Mouse (Mus musculus): ENCODE measurements around the gene Rrp1. TPM values are rescaled to one million over a fixed set of nuclear protein-coding genes. Genes with fewer than 3 reads are reported as not detected.
"Not testable (repeated sequence)": the region's sequence is repeated elsewhere in the genome, so short reads cannot be mapped to it uniquely, and the experiment has no call there.

Gene Rrp1
- polyA plus RNA-seq, 1 experiment from 2014 or later = 224 TPM

DNA sequence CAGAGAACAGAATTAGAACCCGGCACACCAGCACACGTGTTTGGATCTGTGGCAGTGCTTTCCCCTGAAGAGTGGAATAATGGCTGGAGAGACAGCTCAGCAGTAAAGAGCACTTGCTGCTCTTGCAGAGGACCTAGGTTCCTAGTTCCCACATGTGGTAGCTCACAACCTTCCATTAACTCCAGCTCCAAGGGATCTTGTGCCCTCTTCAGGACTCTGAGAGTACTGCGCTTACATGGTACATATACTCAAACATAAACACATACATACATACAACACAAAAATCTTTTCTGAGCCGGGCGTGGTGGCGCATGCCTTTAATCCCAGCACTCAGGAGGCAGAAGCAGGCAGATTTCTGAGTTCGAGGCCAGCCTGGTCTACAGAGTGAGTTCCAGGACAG, 34.3 kb downstream of the Rrp1 start:
- H3K4me3 ChIP-seq (ENCODE audit: inconsistent target) = no peak overlapping the region
- WGBS (ENCODE audit: missing documents) = 97% methylated on average over 3 of the region's 7 CpGs

DNA sequence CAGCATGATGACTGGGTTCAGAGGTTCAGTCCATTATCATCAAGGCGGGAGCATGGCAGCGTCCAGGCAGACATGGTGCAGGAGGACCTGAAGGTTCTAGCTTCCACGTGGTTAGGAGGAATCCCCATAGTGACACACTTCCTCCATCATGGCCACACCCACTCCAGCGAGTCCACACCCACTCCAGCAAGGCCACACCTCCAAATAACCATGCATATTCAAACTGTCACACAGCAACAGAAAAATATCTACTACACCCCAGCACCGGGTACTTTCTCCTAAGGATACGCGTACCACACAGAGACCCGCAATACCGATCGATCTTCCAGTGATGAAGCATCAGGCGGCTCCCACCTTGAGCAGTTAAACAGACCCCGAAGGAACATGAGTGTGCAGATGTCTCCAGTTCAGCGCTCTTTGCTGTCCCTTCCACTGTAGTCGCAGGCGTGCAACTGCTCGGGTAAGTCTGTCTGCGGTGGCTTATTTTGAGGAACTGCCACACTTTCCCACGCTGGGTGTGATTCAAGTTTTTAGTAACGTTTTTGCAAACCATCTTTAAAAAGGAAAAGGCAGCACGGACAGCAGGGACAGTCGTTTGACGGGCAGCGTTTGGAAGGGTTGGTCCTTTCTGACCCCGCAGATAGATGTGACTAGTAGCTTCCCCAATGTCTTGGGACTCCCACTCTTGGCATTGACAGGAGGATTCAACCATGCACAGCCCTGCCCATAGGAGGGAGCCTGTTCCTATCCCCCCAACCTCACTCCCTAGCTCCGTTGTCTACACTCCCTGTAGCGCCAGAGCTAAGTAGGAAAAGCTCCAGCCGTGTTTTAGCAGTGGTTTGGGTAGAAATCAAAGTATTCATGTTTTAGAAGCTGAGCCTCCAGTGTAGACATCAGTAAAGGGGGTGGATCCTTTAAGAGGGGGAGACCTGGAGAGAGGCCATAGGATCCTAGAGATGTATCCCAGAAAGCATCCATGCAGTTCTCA, 39.9 kb downstream of the Rrp1 start:
- no peak overlapping the region for H3K27ac ChIP-seq

More for the DNA sequence above, 34.3 kb downstream of the Rrp1 start:
- H3K36me3 ChIP-seq (ENCODE audit: inconsistent target) = no peaks in the 10 kb centered on the region
- no peak overlapping the region for H3K27ac ChIP-seq
- H3K79me2 ChIP-seq (ENCODE audit: inconsistent target) = no peaks in the 10 kb centered on the region

DNA sequence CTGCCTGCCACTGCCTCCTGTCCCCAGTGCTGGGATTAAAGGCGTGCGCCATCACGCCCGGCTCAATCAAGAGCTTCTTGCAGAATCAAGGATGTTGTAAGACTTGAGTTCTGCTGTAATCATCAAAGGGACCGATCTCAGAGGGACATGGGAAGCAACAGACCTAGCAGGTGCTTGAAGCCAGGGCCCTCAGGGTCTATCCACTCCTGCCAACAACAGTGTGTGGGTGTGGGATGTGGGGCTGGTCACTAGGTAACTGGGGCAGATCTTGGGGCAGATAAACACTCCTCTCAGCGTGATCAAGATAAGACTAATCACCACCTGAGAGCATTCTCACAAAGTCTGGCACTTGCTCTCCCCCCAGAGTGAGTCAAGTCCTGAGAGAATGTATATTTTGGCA, 41.1 kb downstream of the Rrp1 start:
- Histone ChIP-seq H3K4me3 (ENCODE audit: inconsistent target) (no peak overlapping the region), H3K36me3 (ENCODE audit: inconsistent target) (no peaks in the 10 kb centered on the region), H3K79me2 (ENCODE audit: inconsistent target) (no peaks in the 10 kb centered on the region), H3K27ac (no peak overlapping the region)
- 82% methylated on average over 6 of the region's 6 CpGs for WGBS (ENCODE audit: missing documents)

More for the DNA sequence above, 39.9 kb downstream of the Rrp1 start:
- Histone ChIP-seq H3K36me3 (ENCODE audit: inconsistent target) (no peaks in the 10 kb centered on the region), H3K4me3 (ENCODE audit: inconsistent target) (no peak overlapping the region), H3K79me2 (ENCODE audit: inconsistent target) (no peaks in the 10 kb centered on the region)
- WGBS (ENCODE audit: missing documents) = 9% methylated on average over 27 of the region's 27 CpGs

DNA sequence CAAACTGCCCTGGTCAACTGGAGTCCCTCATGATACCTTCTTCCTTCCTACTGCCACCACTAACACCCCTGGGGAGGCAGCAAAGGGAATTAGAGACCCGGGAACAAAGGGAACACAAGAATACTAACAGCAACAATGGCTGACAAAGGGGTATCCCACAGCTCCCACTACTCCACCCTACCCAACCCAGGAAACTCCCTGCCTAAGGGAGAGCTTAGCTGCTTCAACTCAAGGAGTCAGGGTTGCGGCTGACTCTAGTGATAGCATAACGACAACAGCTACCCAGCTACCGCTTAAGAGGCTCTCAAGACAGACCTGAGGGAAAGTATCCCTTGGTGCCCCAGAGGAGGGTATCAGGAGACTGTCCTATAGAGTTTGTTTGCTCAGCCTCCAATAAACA, 45.3 kb downstream of the Rrp1 start:
- Histone ChIP-seq H3K79me2 (ENCODE audit: inconsistent target) (no peaks in the 10 kb centered on the region), H3K36me3 (ENCODE audit: inconsistent target) (no peaks in the 10 kb centered on the region), H3K27ac (no peak overlapping the region)

DNA sequence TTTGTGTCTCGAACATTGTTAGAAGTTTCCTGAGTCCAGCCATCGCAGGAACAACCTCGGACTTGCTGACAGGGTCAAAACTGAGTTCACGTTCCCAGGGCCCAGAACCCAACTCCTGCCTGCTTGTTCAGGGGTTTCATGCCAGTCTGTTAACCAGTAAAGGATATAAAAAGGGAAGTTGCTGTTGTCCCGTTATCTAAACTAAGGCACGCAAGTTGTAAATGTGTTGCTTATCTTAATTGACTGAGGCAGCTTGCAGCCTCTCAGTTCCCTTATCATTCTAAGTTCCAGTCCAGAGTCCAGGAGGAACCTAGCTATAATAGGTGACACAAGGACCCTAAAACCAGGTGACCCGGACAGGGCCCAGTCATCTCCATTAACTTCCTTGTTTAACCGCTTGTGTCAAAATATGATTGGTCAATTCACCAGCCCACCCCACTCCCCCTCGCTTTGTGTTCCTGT, 46.0 kb downstream of the Rrp1 start:
- no peaks in the 10 kb centered on the region for H3K79me2 ChIP-seq (ENCODE audit: inconsistent target)
- 10% methylated on average over 9 of the region's 9 CpGs for WGBS (ENCODE audit: missing documents)
- H3K27ac ChIP-seq = peak overlapping the region; percentile 21; the same call in 1 of the 2 replicates
- H3K36me3 ChIP-seq (ENCODE audit: inconsistent target) = no peaks in the 10 kb centered on the region
- no peak overlapping the region for H3K4me3 ChIP-seq (ENCODE audit: inconsistent target)

More for the DNA sequence above, 45.3 kb downstream of the Rrp1 start:
- H3K4me3 ChIP-seq (ENCODE audit: inconsistent target) = no peak overlapping the region
- 75% methylated on average over 4 of the region's 4 CpGs for WGBS (ENCODE audit: missing documents)

DNA sequence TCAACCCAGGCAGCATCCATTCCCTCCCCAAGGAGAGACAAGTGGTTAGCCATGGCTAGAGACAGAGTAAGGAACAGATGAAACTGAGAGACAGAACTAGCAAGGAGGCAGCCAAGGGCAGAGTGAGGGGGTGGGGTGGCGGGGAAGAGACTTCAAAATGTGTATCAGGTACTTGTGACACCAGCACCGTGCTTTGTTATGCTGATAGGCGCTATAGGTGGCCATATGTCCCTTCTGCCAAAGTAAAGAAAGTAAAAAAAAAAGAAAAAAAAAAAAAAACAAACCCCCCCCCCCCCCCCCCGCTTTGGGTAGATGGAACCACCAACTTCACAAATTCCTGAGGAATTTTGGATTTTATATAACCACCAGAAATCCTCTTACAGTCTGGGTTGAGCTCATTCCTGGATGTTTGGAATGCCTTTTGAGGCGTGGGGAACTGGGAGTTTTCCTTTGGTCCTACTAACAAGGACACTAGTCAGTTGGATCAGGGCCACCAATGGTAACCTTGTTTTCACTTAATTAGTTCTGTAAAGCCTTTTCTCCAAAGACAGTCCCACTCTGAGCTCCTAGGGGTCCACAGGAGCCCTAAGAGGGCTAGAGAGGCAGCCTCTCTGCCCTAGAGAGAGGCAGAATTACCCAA, 46.5 kb downstream of the Rrp1 start:
- Histone ChIP-seq H3K79me2 (ENCODE audit: inconsistent target) (no peaks in the 10 kb centered on the region), H3K4me3 (ENCODE audit: inconsistent target) (no peak overlapping the region), H3K27ac (peak overlapping the region; percentile 21; the same call in 1 of the 2 replicates), H3K36me3 (ENCODE audit: inconsistent target) (no peaks in the 10 kb centered on the region)
- 86% methylated on average over 4 of the region's 5 CpGs for WGBS (ENCODE audit: missing documents)

DNA sequence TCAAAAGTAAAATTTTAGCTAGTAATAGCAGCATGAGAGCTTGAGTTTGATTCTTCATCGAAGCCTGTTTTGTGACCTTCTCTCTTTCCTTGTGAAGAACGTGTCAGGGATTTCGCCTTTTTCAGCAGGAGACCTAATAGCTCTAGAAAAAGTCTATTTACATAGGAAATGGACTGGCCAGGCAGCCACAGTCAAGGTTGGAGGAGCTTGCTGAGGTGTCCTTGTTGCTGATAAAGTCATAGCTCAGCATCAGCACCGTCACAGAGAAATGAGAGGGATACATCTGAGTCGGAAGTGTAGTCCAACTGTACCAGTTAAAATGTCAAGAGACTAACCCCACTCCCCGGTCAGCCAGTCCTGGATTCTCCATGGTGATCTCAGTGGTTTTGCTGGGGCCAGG, 47.3 kb downstream of the Rrp1 start:
- Histone ChIP-seq H3K4me3 (ENCODE audit: inconsistent target) (no peak overlapping the region), H3K36me3 (ENCODE audit: inconsistent target) (no peaks in the 10 kb centered on the region), H3K79me2 (ENCODE audit: inconsistent target) (no peaks in the 10 kb centered on the region), H3K27ac (no peak overlapping the region)
- 95% methylated on average over 6 of the region's 6 CpGs for WGBS (ENCODE audit: missing documents)

DNA sequence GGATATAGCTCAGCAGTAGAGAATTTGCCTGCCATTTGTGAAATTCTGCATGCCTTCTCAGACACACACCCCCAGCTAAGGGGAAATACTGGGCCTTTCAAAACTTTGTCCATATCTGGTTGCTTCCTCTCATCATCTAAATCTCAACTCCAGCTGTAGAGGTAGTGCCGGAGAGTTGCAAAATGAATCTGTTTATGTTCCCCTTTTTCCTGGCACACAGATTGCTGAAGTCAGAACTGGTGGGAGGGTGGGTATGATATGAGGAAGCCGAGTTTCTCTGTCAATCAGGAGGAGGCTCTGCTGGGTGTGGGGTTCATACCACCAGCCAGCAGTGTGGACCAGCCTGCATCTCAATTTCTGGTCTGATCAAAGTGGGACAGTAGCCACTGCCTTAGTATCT, 48.7 kb downstream of the Rrp1 start:
- H3K79me2 ChIP-seq (ENCODE audit: inconsistent target) = no peaks in the 10 kb centered on the region
- no peaks in the 10 kb centered on the region for H3K36me3 ChIP-seq (ENCODE audit: inconsistent target)
- H3K27ac ChIP-seq = peak overlapping the region; percentile 27; the same call in 1 of the 2 replicates
- no peak overlapping the region for H3K4me3 ChIP-seq (ENCODE audit: inconsistent target)
- WGBS (ENCODE audit: missing documents) = 5% methylated on average over 2 of the region's 2 CpGs

DNA sequence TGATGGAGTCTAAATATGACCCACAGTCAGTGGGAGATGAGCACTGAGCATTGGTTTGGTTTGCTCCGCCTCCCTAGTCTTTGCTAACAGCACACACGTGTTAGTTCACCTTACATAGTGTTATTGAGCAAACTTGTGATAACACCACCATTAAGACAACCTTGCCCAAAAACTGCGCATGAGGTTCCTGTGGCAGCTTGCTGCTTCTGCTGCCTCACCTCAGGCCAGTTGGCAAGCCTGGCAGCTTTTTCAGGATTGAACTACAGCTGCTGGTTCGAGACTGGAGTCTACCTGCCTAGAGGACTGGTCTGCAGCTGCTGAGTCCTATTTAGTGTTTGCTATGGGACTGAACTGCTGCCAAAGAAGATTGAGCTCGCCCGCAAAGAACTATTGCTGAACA, 49.5 kb downstream of the Rrp1 start:
- WGBS (ENCODE audit: missing documents) = 90% methylated on average over 6 of the region's 6 CpGs
- Histone ChIP-seq H3K79me2 (ENCODE audit: inconsistent target) (no peaks in the 10 kb centered on the region), H3K4me3 (ENCODE audit: inconsistent target) (no peak overlapping the region), H3K27ac (peak overlapping the region; percentile 27; the same call in 1 of the 2 replicates), H3K36me3 (ENCODE audit: inconsistent target) (no peaks in the 10 kb centered on the region)

DNA sequence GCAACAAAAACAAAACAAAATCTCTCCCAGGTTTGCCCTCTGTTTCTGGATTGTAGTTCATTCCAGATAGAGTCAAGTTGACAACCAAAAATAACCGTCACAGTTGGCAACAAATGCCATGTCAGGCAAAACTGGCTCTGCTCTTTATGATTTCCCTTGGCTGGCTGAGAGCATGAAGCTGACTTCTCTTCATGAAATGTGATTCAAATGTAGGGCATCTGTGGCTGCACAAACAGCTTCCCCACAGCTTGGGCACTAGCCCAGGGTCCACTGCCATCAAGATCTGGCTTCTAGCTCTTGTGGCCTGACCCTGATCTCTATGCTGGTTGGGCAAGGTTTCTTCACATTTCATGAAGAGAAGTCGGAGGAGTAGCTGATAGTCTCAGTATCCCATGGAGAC, 50.9 kb downstream of the Rrp1 start:
- no peak overlapping the region for H3K27ac ChIP-seq
- WGBS (ENCODE audit: missing documents) = 94% methylated on average over 2 of the region's 2 CpGs
- H3K4me3 ChIP-seq (ENCODE audit: inconsistent target) = no peak overlapping the region
- no peaks in the 10 kb centered on the region for H3K79me2 ChIP-seq (ENCODE audit: inconsistent target)
- H3K36me3 ChIP-seq (ENCODE audit: inconsistent target) = no peaks in the 10 kb centered on the region

DNA sequence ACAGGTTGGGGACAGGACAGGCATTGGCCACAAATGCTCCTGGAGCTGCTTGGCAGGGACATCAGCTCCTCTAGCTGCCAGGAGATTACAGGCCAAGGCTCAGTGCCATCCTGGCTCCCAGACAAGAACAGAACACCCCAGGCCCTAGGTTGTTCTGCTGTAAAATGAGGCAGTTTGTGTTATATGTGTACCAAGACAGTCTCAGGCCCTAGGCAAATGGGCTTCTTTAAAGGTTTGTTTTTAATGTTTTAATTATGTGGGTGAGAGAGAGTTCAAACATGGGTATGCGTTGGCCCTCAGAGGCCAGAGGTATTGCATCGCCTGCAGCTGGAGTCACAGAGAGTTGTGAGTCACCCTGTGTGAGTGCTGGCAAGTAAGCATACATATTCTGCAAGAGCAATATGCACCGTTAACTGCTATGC, 52.5 kb downstream of the Rrp1 start:
- Histone ChIP-seq H3K36me3 (ENCODE audit: inconsistent target) (no peaks in the 10 kb centered on the region), H3K79me2 (ENCODE audit: inconsistent target) (no peaks in the 10 kb centered on the region), H3K27ac (no peak overlapping the region), H3K4me3 (ENCODE audit: inconsistent target) (no peak overlapping the region)
- 88% methylated on average over 3 of the region's 3 CpGs for WGBS (ENCODE audit: missing documents)

DNA sequence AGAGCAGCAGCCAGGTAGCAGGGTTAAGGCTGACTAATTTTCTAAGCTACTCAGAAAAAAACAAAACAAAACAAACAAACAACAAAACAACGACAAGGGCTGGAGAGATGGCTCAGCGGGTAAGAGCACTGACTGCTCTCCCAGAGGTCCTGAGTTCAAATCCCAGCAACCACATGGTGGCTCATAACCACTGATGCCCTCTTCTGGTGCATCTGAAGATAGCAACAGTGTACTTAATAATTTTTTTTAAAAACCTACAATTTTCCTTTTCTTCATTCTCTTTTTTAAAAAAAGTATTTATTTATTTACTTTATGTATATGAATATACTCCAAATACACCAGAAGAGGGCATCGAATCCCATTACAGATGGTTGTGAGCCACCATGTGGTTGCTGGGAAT, 53.8 kb downstream of the Rrp1 start:
- H3K27ac ChIP-seq; H3K79me2 ChIP-seq (ENCODE audit: inconsistent target); H3K36me3 ChIP-seq (ENCODE audit: inconsistent target); H3K4me3 ChIP-seq (ENCODE audit: inconsistent target): not testable (repeated sequence)
- 98% methylated on average over 3 of the region's 3 CpGs for WGBS (ENCODE audit: missing documents)

DNA sequence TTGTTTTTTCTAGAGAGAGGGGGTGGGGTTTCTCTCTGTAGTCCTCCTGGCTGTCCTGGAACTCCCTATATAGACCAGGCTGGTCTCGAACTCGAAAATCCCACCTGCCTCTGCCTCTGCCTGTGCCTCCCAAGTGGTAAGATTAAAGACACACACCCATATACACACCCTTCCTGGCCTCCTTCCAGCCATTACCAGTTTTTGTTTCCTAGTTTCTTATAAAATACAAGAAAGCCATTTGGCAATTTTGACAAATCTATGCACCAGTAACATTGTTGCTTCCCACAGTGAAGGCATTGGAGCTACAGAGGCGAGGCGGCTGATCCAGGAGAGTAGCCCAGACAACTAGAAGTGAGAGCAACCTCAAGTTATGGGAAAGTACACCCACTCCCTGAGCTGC, 54.6 kb downstream of the Rrp1 start:
- H3K4me3 ChIP-seq (ENCODE audit: inconsistent target) = no peak overlapping the region
- no peak overlapping the region for H3K27ac ChIP-seq
- no peaks in the 10 kb centered on the region for H3K36me3 ChIP-seq (ENCODE audit: inconsistent target)
- WGBS (ENCODE audit: missing documents) = 90% methylated on average over 4 of the region's 4 CpGs
- no peaks in the 10 kb centered on the region for H3K79me2 ChIP-seq (ENCODE audit: inconsistent target)

DNA sequence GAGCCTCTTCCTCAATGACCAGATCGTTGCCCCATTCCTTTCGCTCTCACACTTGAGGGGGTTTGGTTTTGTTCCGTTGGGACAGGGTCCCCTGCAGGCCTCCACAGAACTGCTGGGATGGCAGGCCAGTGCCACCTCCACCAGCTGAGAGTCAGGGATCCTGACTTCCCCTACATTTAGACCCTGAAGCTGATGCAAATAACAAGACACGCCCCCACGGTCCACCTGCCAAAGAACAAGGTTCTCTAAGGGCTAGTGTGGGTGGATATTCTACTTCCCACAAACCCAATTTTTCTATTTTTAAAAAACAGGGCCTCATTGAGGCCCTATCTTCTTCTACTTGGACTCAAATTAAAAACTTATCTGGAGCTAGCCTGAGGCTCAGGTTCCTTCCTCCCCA, 55.1 kb downstream of the Rrp1 start:
- WGBS (ENCODE audit: missing documents) = 81% methylated on average over 5 of the region's 5 CpGs
- no peak overlapping the region for H3K27ac ChIP-seq
- no peaks in the 10 kb centered on the region for H3K36me3 ChIP-seq (ENCODE audit: inconsistent target)
- H3K4me3 ChIP-seq (ENCODE audit: inconsistent target) = no peak overlapping the region
- H3K79me2 ChIP-seq (ENCODE audit: inconsistent target) = no peaks in the 10 kb centered on the region
